Mouse (Mus musculus) cortical plate, adult 2 months (tissue): ENCODE measurements around the gene Ube2b.

Source experiments
- CTCF ChIP-seq: fragments of 200-500 bp; IDR thresholded peaks from 2 replicates; pipeline ENCODE4 v1.5.1; 2011; ENCODE audit warnings: mild to moderate bottlenecking, control low read depth, low read length; ENCODE audit not compliant: insufficient read depth; ENCODE audit errors: extremely low read depth
- POLR2A ChIP-seq: fragments of 200-500 bp; IDR thresholded peaks from 2 replicates; pipeline ENCODE4 v1.6.1; 2011; ENCODE audit warnings: mild to moderate bottlenecking, low read length, control low read depth; ENCODE audit not compliant: insufficient read depth; ENCODE audit errors: extremely low read depth

GRCm38 (mm10) chr11:51957760-51958159 lies 42.8 kb downstream of the Ube2b start:
- TF ChIP-seq POLR2A (no peak), CTCF (no peak)
